Mouse (Mus musculus) c-Kit-positive CD71-negative TER-119-negative erythroid progenitor cells, embryonic 14.5 days (primary cell): ENCODE results near the gene Aldh16a1.
A peak's percentile ranks its signal among the peaks of the same experiment; 100 is the strongest.
"Not testable (repeated sequence)": the region's sequence is repeated elsewhere in the genome, so short reads cannot be mapped to it uniquely, and the experiment has no call there.

Experiments
- DNase-seq: peaks from one replicate; pipeline ENCODE4 v3.0.0-alpha.2; 2013; ENCODE audit warnings: low read depth

The Aldh16a1 gene

DNA sequence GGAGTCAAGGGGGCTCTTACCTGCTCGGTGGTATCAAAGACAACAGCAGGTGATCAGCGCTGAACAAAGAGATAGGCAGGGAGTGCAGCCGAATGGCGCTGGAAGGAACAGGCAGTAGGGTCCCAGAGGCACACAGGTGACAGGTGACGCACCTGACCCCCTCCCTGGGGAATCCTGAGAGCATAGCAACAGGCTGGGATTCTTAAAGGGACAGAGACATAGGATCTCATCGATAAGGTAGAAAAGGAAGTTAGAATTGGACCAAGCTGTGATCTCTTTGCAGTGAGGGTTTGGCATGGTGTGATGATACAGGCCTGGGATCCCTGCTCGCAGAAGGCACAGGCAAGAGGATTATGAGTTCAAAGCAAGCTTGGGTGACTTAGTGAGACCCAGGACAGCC, 25.1 kb upstream of the Aldh16a1 start, which contains the start of gene Gfy:
Gfy (minus strand) TSS at position 101 of the 400 bp plus-strand sequence.
- DNase-seq = no peak

DNA sequence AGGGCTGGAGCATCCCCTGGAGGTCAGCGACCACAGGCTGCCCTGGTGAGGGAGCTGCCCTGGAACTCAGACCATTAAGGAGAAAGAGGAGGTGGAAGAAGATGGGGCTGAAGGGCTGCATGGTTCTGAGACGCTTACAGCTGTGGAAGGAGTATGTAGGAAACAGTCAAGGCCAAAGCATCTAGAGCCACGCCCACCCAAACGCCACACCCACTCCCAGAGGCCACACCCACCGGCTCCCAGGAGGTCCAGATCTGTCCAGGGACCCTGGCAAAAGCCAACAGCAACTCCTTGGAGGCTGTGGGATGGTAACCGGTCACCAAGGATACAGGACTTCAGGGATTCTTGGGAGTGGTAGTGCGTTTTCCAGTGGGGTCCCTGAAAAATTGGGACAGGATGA, 24.2 kb upstream of the Aldh16a1 start:
- DNase-seq = no peak

DNA sequence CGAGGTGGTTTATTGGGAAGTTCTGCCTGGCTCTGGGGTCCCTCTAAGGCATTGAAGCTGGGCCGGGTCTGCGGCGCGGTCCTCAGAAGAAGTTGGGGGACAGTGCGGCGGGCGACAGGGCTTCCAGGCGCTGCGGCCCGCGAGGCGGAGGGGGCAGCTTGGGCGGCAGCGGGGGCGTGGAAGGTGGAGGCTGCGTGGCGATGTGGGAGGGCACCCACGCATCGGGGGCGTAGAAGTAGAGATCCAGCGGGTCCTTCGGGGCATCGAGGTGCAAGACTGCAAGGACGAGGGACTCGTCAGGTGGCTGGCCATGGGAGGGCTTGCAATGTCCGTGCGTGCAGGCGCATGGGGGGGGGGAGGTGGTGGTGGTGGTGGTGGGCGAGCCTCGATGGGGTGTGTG, 22.0 kb upstream of the Aldh16a1 start:
- DNase-seq = no peak

DNA sequence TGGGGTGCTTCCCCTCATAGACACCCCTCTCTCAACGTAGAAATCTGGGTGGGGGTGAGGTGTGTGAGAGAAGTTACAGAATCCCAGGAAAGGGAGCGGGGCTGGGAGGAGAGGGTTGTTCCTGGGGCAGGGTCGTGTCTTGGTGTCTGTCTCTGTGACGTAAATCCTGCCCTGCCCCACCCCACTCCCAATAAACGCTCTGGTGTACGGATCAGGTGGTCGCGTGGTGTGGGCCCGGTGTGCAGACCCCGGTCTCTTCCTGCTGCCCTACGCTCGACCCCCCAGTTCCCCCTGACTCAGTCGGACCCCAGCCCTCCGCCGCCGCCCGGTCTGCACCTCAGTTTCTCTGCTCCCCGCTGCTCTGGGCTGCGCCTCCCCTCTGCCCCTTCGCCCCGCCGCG, 21.5 kb upstream of the Aldh16a1 start:
- no peak for DNase-seq

DNA sequence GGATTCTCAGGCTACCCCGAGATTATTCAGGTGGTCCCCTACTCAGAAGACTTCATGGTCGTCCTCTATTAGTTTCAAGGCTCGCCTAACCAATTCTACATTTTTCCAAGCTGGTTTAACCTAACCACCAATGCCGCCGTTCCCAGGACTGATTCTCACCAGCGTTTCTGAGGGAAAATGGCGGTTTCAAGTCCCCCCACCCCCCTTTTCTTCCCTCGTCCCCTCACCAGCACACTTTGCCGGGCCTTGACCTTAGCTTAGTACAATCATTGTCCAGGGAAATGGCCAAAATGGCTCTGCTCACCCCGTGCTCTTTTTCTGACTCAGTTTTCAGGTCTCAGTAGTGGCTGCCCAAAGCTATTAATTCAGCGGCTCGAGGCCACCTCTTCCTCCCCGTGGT, 21.0 kb upstream of the Aldh16a1 start:
- no peak for DNase-seq

DNA sequence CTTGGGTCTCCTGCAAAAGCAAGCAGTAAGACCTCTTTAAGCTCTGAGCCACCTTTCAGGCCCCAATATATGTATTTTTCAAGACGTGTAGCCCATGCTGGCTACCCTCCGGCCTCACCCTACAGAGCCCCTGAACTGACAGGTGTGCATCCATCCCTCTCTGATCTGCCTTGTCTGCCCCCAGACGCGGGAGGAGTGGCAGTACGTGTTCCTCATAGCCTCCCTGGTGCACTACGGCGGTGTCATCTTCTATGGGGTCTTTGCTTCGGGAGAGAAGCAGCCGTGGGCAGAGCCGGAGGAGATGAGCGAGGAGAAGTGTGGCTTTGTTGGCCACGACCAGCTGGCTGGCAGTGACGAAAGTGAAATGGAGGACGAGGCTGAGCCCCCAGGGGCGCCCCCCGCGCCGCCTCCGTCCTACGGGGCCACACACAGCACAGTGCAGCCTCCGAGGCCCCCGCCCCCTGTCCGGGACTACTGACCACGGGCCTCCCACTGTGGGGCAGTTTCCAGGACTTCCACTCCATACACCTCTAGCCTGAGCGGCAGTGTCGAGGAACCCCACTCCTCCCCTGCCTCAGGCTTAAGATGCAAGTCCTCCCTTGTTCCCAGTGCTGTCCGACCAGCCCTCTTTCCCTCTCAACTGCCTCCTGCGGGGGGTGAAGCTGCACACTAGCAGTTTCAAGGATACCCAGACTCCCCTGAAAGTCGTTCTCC, 20.3 kb upstream of the Aldh16a1 start:
- DNase-seq = no peak

DNA sequence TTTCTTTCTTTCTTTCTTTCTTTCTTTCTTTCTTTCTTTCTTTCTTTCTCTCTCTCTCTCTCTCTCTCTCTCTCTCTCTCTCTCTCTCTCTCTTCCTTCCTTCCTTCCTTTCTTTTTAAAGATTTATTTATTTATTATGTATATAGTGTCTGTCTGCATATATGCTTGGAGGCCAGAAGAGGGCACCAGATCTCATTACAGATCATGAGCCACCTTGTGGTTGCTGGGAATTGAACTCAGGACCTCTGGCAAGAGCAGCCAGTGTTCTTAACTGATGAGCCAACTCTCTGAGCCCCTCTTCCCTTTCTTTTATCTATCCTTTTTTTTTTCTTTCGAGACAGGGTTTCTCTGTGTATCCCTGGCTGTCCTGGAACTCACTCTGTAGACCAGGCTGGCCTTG, 19.4 kb upstream of the Aldh16a1 start:
- not testable (repeated sequence) for DNase-seq

DNA sequence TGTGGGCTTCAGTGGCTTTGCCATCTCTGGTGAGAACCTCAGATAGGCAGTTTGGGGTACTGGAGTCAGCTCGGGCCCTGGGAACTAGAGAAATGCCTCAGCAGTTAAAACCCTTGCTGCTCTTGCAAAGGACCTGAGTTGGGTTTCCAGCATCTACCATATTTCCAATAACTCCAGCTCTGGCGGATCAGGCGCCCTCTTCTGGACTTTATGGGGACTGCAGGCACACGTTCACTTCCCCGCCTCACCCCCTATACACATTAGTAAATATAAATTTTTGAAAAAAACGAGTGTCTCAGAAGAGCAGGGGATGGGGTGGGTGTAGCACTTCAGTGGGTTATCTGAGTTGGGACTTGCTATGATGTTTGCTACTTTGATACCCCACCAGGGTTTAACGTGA, 18.6 kb upstream of the Aldh16a1 start:
- DNase-seq = no peak

DNA sequence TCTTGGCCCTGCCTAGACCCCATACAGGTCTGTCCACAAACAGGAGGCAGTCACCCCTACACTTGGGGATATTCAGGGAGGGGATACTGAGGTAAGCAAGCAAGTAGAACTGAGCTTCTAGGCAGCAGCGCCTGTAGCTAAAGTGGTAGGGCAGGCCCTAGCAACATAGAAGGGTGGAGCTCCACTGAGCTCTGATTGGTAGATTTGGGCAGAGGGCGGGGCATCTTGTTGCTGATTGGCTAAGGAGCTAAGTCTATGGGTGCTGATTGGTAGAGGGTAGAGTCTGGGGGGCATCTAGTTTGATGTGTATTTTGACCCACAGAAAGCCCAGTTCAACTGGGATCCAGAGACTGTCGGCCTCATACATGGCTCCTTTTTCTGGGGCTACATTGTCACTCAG, 15.1 kb upstream of the Aldh16a1 start:
- DNase-seq = no peak

DNA sequence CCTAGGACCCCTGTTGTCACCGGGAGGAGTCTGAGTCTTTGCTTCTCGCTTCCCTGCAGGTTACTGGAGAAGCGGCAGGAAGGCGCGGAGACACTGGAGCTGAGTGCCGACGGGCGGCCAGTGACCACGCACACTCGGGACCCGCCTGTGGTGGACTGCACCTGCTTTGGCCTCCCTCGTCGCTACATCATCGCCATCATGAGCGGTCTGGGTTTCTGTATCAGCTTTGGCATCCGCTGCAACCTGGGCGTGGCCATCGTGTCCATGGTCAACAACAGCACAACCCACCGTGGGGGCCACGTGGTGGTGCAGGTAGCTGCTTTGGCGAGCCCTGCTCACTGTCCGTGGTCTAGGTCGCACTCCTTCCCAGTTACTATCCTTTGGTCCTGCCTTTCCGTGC, 14.3 kb upstream of the Aldh16a1 start:
- no peak for DNase-seq

DNA sequence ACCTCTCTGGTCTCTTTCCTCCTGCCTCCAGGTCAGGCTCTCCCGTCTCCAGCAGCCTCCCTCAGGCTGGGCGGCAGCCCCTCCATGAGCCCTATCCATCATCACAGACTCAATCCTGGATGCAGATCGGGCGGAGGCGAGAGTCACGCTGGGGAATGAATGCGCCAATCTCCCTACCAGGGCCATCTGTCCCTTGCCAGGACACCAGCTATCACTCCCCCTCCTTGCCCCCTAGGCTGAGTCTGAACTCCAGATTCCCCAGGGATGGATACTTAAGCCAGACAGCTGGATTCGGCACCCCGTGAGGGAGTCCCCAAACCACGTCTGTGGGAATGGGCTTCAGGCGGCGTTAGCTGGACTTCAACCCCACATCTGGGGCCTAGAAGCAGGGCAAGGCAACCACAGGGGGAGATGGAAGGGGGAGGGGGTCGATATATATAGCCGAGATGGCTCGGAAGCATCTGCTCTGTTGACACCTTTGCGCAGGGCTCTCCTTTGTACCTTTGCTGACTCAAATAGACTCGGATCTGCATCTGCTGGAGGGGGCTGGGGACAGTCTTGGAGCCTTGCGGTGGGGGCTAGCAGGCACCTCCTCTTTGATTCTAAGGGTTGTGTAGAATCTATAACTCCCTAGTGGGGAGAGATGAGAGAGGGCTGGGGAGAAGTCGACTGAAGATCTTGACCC, 13.5 kb upstream of the Aldh16a1 start:
- no peak for DNase-seq

DNA sequence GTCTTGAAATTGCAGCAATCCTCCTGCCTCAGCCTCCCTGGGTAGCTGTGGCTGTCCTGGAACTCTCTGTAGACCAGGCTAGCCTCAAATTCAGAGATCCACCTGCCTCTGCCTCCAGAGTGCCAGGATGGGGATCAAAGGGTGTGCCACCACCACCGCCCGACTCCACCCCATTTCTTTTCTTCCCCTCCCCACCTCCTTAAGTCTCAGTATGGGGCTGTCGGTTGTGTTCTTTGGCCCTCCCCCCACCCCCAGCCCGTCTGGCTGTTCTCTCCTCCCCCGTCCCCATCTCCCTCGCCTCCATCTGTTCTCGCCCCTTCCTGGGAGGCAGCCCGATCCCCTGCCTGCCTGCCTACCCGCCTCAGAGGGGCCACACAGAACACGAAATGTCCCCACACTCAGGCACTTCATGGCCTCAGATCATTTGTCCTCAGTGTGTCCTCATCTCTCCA, 12.6 kb upstream of the Aldh16a1 start:
- no peak for DNase-seq

DNA sequence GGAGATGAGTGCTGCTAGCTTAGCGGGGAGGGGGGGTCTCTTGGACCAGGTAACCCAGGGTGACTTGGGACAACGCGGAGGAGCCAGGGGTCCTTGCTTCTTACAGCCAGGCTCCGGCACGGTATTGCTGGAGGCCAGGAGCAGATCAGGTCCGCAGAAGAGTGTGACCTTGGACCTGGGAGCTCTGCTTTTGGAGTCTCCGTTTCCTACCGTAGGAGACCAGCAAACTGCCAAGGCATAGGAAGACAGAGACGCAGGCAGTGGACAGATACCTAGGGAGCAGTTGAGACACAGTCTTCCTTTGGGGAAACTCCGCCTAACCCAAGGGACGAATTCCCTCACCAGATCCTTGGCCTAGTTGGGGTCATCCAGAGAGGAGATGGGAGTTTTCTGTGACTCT, 11.3 kb upstream of the Aldh16a1 start:
- no peak for DNase-seq

DNA sequence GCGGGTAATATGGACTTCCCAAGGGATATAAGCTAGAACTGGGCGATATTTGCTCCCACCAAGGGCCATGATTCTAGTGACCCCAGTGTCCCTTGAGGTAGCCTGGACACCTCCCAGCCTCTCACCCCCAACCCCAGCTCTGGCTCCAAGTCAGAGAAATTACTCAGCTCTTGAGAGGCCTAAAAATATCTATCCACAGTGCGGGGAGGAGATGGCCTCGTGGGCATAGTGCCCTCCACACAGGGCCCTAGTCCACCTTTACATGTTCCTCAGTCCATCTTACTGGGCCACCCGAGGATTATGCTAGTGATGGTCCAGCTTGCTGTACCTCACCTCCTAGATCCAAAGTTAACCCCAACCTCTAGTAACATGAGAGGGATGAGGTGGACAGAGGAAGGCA, 10.4 kb upstream of the Aldh16a1 start:
- DNase-seq = no peak

DNA sequence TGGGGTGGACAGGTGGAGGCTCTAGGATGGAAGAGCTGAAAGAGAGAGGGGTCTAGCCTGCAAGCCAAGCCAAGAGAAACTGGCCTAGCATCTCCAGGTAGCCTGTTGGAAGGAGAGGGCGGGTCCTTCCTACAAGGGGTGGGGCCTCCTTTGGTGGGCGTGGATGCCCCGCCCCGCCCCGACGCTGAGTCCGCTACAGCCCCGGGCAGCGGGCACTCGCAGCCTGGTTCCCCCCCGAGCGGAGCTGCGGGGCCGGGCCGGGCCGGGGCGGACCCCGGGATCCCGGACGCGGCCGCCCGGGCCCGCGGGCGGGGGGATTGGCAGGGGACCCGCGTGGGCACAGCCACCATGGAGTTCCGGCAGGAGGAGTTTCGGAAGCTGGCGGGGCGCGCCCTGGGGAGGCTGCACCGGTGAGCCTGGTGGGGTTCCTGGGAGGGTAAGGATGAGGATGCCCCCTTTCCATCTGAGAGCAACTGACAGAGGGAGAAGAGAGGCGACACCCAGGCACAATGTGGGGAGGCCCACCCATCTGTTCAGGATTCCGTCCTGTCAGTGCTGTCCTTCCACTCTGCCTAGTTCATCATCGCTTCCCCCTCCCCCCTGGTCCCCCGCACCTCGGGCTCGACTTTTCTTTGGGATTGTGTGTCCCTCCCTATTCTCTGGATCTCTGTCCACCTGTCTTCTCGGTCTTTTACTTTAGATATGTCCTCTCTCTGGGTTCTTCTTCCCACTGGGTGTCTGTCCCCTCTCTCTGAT, 9.5 kb upstream of the Aldh16a1 start, which contains the start of gene Slc17a7:
Slc17a7 (plus strand) TSS at position 215 of the 756 bp plus-strand sequence.
- DNase-seq = no peak

DNA sequence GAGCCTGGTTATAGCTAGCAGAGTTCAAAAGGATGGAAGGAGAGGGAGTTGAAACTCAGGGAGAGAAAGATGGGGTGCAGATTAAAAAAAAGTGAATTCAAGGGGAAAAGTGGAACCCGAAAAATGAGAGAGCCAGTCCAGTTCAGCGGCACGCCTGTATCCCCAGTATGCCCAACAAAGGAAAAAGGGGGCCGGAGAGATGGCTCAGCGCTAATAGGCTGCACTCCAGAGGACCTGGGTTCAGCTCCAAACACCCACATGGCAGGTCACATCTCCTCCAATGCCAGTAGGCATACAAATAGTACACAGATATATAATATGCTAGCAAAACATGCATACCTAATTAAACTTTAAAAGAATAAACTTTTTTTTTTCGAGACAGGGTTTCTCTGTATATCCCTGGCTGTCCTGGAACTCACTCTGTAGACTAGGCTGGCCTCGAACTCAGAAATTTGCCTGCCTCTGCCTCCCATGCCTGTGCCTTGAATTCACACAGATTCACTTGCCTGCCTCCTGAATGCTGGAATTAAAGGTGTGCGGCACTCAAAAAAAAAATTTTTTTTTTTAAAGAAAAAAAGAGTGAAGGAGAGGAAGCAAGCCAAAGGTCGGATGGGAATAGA, 8.7 kb upstream of the Aldh16a1 start:
- DNase-seq = no peak

DNA sequence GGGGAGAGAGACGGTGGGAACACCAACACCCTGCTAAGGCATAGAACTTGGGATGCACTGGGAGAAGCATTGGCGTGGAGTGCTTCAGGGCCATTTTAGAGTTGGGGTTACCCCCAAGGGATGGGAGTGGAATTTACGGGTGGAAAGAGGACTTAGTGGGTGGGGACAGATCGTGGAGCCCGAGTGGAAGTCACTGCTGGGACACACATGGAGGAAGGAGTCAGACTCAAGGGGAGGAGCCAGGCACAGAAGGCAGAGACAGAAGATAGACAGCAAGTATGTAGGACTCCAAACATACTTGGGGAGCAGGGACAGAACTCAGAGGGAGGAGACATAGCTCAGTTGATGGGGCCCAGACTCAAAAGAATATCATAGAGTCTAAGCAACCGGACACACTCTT, 8.2 kb upstream of the Aldh16a1 start:
- no peak for DNase-seq

DNA sequence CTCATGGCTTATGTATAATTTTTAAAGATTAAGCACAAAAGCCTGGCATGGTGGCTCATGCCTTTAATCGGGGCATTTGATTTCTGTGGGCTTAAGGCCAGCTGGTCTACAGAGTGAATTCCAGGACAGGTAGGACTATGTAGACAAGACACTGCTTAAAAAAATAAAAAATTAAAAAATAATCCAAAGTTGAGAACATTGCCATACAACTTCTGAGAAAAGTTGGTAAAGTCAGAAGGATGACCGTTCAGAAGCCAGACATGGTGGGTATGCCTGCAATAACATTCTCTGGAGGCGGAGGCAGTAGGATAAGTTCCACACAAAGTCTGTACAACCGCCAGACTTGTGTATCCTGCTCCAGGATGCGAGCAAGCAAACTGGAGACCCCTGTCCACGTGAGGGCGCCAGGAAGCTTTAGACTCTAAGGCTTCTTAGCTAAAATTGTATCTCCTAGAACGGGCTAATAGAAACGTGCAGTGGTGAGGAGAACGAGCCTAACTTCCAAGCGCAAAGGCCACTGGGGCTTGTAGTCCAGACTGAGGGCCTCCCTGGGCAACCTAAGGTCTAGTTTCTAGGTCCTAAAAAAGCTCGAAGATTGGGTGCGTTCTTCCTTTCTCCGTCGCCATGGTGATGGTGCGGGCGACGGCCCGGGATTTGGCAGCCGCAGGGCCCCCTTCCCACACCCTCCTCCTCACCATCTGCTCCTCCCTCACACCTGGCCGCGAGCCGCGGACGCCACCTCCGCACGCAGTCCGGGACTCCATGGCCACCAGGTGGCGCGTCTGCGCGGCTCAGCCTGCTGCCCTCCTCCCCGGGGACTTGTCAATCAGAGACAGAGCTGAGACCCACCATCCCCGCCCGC, 7.5 kb upstream of the Aldh16a1 start:
- DNase-seq = peak; percentile 78

DNA sequence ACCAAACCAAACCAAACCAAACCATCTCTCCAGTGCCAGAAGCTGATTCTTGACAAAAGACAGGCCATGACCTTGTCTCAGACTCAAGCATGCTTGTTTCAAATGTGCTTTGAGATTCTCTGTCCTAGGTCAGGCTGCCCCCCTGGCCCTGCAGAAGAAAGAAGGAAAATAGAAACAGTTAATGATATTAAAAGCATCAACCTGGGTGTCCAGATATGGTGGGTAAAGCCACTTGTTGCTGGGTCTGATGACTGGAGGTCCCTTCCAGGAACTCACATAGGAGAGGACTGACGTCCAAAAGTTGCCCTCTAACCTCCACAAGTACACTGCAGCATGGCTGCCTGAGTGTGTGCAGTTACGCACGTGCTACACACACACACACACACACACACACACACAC, 6.5 kb upstream of the Aldh16a1 start:
- no peak for DNase-seq

DNA sequence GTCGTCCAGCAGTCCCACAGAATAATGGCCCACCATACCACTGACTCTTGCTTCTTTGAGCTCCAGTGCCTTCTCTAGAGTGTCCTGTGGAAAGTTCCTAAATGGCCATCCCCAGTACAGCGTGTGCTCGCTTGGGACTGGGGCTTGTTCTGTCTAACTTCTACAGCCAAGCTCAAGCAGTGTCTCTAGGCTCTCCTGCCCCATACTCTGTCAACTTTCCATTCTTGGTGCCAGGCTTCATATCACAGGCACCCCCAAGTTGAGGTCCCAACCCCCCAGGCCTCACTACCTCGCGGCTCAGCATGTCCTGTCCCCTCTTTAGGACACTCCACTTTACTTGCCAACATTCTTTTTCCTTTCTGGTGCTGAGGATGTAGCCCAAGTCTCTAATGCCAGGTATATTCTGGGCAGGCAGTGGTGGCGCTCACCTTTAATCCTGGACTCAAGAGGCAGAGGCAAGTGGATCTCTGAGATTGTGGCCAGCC, 6.0 kb upstream of the Aldh16a1 start:
- no peak for DNase-seq

DNA sequence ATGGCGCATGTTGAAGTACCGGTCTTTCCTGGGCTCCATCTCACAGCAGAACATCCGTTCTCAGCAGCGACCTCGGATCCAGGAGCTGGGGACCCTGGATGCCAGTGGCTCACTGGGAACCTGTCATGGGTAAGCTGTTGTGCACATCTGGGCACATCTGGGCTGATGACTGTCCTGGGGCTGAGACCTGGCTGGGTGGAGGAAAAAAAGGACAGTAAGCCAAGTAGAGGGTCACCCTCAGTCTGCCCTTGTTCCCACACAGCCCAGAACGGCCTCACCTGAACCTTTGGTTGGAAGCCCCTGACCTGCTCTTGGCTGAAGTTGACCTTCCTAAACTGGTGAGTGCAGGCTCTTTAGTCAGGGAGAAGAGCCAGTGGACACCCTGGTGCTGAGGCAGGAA, 4.6 kb upstream of the Aldh16a1 start:
- DNase-seq = no peak
